Mouse (Mus musculus): ENCODE data around the gene Gnb5. TPM values are rescaled to one million over a fixed set of nuclear protein-coding genes. Genes with fewer than 3 reads are reported as not detected.

Gene Gnb5
- polyA plus RNA-seq, 1 experiment from 2014 or later = 53.2 TPM

GRCm38 (mm10) chr9:75375606-75376005 is 69.5 kb downstream of the Gnb5 start:
- H3K4me3 ChIP-seq (ENCODE audit: low read depth, low read length) = no peak overlapping the region
- WGBS = 90% methylated on average over 9 of the region's 9 CpGs

GRCm38 (mm10) chr9:75376428-75376827 is 70.3 kb downstream of the Gnb5 start:
- H3K36me3 ChIP-seq (ENCODE audit: control insufficient read depth, insufficient read depth, low read length) = no peaks in the 10 kb centered on the region
- no peak for ATAC-seq
- no peaks in the 10 kb centered on the region for H3K27me3 ChIP-seq (replicated peaks; ENCODE audit: control insufficient read depth, insufficient read depth, low read length)
- no peak overlapping the region for H3K9ac ChIP-seq (ENCODE audit: low read length)
- no peaks in the 10 kb centered on the region for H3K4me1 ChIP-seq (ENCODE audit: control insufficient read depth, insufficient read depth, low read length)
- no peak overlapping the region for H3K4me2 ChIP-seq (ENCODE audit: low read length)
- no peak overlapping the region for H3K4me3 ChIP-seq (ENCODE audit: low read depth, low read length)
- H3K9me3 ChIP-seq (replicated peaks; ENCODE audit: control insufficient read depth, low read length) = no peaks in the 10 kb centered on the region
- WGBS = 67% methylated on average over 1 of the region's 1 CpGs
- no peak overlapping the region for H3K27ac ChIP-seq (ENCODE audit: low read depth, low read length)
- DNase-seq (ENCODE audit: low spot score) = no peak

More at GRCm38 (mm10) chr9:75375606-75376005, 69.5 kb downstream of the Gnb5 start:
- DNase-seq (ENCODE audit: low spot score) = no peak
- ATAC-seq = no peak
- Histone ChIP-seq H3K9me3 (replicated peaks; ENCODE audit: control insufficient read depth, low read length) (no peaks in the 10 kb centered on the region), H3K9ac (ENCODE audit: low read length) (no peak overlapping the region), H3K27me3 (replicated peaks; ENCODE audit: control insufficient read depth, insufficient read depth, low read length) (no peaks in the 10 kb centered on the region), H3K27ac (ENCODE audit: low read depth, low read length) (no peak overlapping the region), H3K36me3 (ENCODE audit: control insufficient read depth, insufficient read depth, low read length) (no peaks in the 10 kb centered on the region), H3K4me2 (ENCODE audit: low read length) (no peak overlapping the region), H3K4me1 (ENCODE audit: control insufficient read depth, insufficient read depth, low read length) (no peaks in the 10 kb centered on the region)

DNA sequence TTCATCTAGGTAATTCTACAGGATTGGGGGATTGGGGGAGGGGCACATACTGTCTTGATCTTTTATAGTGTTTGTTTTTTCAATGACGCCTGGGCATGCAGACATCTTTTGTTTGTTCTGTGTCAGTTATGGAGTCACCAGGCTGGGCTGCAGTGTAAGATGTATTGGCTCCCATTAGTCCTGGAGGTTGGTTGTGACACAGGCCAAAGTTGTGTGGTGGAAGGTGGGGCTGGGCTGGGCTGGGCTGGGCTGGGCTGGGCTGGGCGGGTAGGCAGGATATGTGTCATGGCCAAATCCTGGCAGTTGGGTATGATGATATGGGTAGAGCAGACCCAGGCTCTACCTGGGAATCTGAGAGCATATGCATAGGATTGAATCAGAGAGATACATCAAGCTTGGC is 72.7 kb downstream of the Gnb5 start:
- H3K4me1 ChIP-seq (ENCODE audit: control insufficient read depth, insufficient read depth, low read length) = no peaks in the 10 kb centered on the region
- no peak for DNase-seq (ENCODE audit: low spot score)
- H3K9ac ChIP-seq (ENCODE audit: low read length) = no peak overlapping the region
- no peaks in the 10 kb centered on the region for H3K27me3 ChIP-seq (replicated peaks; ENCODE audit: control insufficient read depth, insufficient read depth, low read length)
- H3K9me3 ChIP-seq (replicated peaks; ENCODE audit: control insufficient read depth, low read length) = no peaks in the 10 kb centered on the region
- no peak overlapping the region for H3K4me3 ChIP-seq (ENCODE audit: low read depth, low read length)
- H3K27ac ChIP-seq (ENCODE audit: low read depth, low read length) = no peak overlapping the region
- 88% methylated on average over 2 of the region's 2 CpGs for WGBS
- H3K4me2 ChIP-seq (ENCODE audit: low read length) = no peak overlapping the region
- no peaks in the 10 kb centered on the region for H3K36me3 ChIP-seq (ENCODE audit: control insufficient read depth, insufficient read depth, low read length)
- ATAC-seq = no peak

DNA sequence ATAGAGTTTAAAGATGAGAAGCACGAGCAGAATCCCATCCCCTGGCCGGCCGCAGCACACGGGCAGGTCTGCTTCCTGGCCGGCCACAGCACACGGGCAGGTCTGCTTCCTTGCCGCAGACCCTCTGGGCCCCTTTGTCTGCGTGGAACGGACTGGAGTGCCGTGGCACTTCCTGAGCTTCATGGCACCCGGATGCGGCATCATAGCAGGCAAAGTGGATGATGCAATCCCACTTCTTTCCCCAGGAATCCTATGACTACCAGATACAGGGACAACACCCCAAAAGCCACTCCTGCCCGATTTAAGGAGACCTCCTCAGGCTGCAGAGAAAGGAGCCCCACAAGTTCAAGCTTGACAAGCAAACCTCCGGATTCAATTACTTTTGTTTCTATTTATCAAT is 76.7 kb downstream of the Gnb5 start:
- Histone ChIP-seq H3K9me3 (replicated peaks; ENCODE audit: control insufficient read depth, low read length) (no peaks in the 10 kb centered on the region), H3K9ac (ENCODE audit: low read length) (no peak overlapping the region), H3K27me3 (replicated peaks; ENCODE audit: control insufficient read depth, insufficient read depth, low read length) (no peaks in the 10 kb centered on the region), H3K27ac (ENCODE audit: low read depth, low read length) (no peak overlapping the region), H3K4me3 (ENCODE audit: low read depth, low read length) (no peak overlapping the region), H3K4me2 (ENCODE audit: low read length) (no peak overlapping the region), H3K4me1 (ENCODE audit: control insufficient read depth, insufficient read depth, low read length) (no peaks in the 10 kb centered on the region), H3K36me3 (ENCODE audit: control insufficient read depth, insufficient read depth, low read length) (peaks cover 20% of the 10 kb centered on the region)
- no peak for DNase-seq (ENCODE audit: low spot score)
- 94% methylated on average over 14 of the region's 14 CpGs for WGBS
- no peak for ATAC-seq

- no peaks in the 10 kb centered on the region for H3K4me1 ChIP-seq (ENCODE audit: control insufficient read depth, insufficient read depth, low read length)
- no peak overlapping the region for H3K27ac ChIP-seq (ENCODE audit: low read depth, low read length)
- no peaks in the 10 kb centered on the region for H3K27me3 ChIP-seq (replicated peaks; ENCODE audit: control insufficient read depth, insufficient read depth, low read length)
- no peak overlapping the region for H3K4me2 ChIP-seq (ENCODE audit: low read length)
- DNase-seq (ENCODE audit: low spot score) (no peak), ATAC-seq (no peak)
- H3K36me3 ChIP-seq (ENCODE audit: control insufficient read depth, insufficient read depth, low read length) = peaks cover 26% of the 10 kb centered on the region
- no peak overlapping the region for H3K9ac ChIP-seq (ENCODE audit: low read length)
- H3K9me3 ChIP-seq (replicated peaks; ENCODE audit: control insufficient read depth, low read length) = no peaks in the 10 kb centered on the region
- WGBS = 86% methylated on average over 9 of the region's 9 CpGs
- H3K4me3 ChIP-seq (ENCODE audit: low read depth, low read length) = no peak overlapping the region
Measured at GRCm38 (mm10) chr9:75383785-75384184, 77.7 kb downstream of the Gnb5 start.

DNA sequence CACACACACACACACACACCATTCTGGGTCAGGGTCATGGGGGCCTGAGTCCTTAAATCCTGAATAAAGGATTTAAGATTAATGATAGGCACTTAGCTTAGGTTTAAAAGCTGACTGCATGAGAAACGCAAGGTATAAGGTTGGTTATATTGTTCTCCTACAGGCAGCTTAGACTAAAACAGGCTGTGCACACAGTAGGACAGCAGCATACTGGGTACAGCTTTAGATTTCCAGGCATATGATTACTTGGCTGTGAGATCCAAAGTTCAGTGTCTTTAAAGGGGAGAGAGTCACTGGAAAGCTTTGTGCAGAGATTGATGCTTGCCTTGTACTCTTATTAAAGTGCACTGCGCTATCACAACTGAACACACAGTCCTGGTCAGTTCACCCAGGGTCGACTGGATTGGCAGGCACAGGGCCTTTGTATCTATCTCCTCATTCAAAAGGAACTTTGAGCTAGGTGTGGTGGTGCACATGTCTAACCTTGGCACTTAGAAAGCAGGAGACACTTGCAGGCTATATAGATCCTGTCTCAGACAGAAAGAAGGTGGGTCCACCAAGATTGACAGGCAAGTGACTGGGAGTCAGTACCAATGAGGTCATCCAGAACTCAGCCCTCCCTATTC is 78.4 kb downstream of the Gnb5 start:
- Histone ChIP-seq H3K27ac (ENCODE audit: low read depth, low read length) (no peak overlapping the region), H3K4me2 (ENCODE audit: low read length) (no peak overlapping the region), H3K27me3 (replicated peaks; ENCODE audit: control insufficient read depth, insufficient read depth, low read length) (no peaks in the 10 kb centered on the region), H3K4me3 (ENCODE audit: low read depth, low read length) (no peak overlapping the region), H3K9ac (ENCODE audit: low read length) (no peak overlapping the region), H3K36me3 (ENCODE audit: control insufficient read depth, insufficient read depth, low read length) (peaks cover 33% of the 10 kb centered on the region), H3K9me3 (replicated peaks; ENCODE audit: control insufficient read depth, low read length) (no peaks in the 10 kb centered on the region), H3K4me1 (ENCODE audit: control insufficient read depth, insufficient read depth, low read length) (no peaks in the 10 kb centered on the region)
- ATAC-seq = peak; percentile 18; the same call in 1 of the 2 replicates
- WGBS = 83% methylated on average over 3 of the region's 3 CpGs
- DNase-seq (ENCODE audit: low spot score) = no peak

DNA sequence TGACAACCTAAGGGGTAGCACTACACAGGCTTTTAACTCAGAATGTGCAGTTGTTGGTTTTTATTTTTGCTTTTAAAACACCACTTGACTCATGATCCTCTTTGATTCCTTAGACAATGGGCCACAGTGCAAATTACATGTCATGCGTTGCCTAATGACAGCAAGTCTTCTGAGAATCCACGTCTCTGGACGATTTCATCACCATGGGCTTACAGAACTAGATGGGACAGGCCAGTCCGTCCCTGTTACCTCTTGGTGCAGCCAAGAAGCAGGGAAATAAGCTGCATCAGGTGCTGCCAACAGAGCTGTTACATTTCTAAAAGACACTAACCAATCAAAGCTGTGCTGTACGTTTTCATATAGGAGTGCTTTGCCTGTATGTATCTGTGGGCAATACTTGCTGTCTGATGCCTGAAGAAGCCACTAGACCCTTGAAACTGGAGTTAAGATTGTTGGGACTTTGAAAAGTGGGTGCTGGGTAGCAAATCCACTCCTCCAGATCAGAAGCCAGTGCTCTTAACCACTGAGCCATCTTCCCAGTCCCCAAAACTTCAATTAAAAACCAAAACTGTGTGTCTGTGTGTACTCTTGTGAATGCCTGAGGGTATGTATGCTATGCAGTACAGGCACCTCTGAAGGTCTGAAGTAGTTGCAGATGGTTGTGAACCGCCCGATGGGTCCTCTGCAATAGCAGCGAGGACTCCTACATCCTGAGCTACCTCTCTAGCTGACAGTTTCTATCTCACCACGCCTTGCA is 79.3 kb downstream of the Gnb5 start:
- Histone ChIP-seq H3K4me2 (ENCODE audit: low read length) (no peak overlapping the region), H3K27ac (ENCODE audit: low read depth, low read length) (no peak overlapping the region), H3K9me3 (replicated peaks; ENCODE audit: control insufficient read depth, low read length) (no peaks in the 10 kb centered on the region), H3K9ac (ENCODE audit: low read length) (no peak overlapping the region), H3K4me1 (ENCODE audit: control insufficient read depth, insufficient read depth, low read length) (no peaks in the 10 kb centered on the region), H3K27me3 (replicated peaks; ENCODE audit: control insufficient read depth, insufficient read depth, low read length) (no peaks in the 10 kb centered on the region), H3K4me3 (ENCODE audit: low read depth, low read length) (no peak overlapping the region), H3K36me3 (ENCODE audit: control insufficient read depth, insufficient read depth, low read length) (peaks cover 41% of the 10 kb centered on the region)
- DNase-seq (ENCODE audit: low spot score) (no peak), ATAC-seq (no peak)
- 83% methylated on average over 9 of the region's 9 CpGs for WGBS

DNA sequence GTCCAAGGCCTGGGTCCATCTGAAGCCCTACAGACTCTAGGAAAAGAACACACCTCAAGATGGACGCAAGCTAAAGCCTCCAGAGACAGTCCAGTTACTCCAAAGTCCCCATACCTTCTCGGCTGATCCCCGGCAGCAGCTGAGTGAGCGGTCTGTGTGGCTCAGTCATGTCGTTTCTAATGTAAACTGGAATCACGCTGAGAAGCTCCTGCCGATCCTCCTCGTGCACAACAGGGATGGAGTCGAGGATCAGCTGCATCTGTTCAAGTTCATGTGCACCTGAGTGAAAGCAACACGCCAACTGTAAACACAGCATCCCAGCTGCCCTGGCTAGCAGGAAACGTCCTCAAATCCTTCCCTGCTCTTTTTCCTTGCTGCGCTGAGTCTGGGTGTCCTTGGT is 87.2 kb downstream of the Gnb5 start:
- Histone ChIP-seq H3K4me1 (ENCODE audit: control insufficient read depth, insufficient read depth, low read length) (no peaks in the 10 kb centered on the region), H3K4me3 (ENCODE audit: low read depth, low read length) (no peak overlapping the region), H3K27ac (ENCODE audit: low read depth, low read length) (no peak overlapping the region), H3K36me3 (ENCODE audit: control insufficient read depth, insufficient read depth, low read length) (peaks cover 94% of the 10 kb centered on the region), H3K4me2 (ENCODE audit: low read length) (no peak overlapping the region), H3K9ac (ENCODE audit: low read length) (no peak overlapping the region), H3K9me3 (replicated peaks; ENCODE audit: control insufficient read depth, low read length) (no peaks in the 10 kb centered on the region), H3K27me3 (replicated peaks; ENCODE audit: control insufficient read depth, insufficient read depth, low read length) (no peaks in the 10 kb centered on the region)
- DNase-seq (ENCODE audit: low spot score) = no peak
- ATAC-seq = no peak
- WGBS = 83% methylated on average over 12 of the region's 12 CpGs
